Mouse (Mus musculus): Measurements from ENCODE around the gene 1700088E04Rik. TPM values are rescaled to one million over a fixed set of nuclear protein-coding genes. Genes with fewer than 3 reads are reported as not detected.

Gene 1700088E04Rik
- polyA plus RNA-seq, 1 experiment from 2014 or later, result 6.9 TPM

Other genes with a start within 250 kb of the 1700088E04Rik start
- gene Gm49510, start 241.6 kb downstream of the 1700088E04Rik start, polyA plus RNA-seq (2015; fragmentation: Nextera tagmentation; extraction: Ambion mirVana), result 0.32 and 0.46 TPM in 2 replicates
- 42.1 and 44.5 TPM in 2 replicates for gene Sh3bp1, start 241.5 kb downstream of the 1700088E04Rik start, polyA plus RNA-seq (2015; fragmentation: Nextera tagmentation; extraction: Ambion mirVana)
- 5.1 and 5.9 TPM in 2 replicates for gene Pdxp, start 227.3 kb downstream of the 1700088E04Rik start, polyA plus RNA-seq (2015; fragmentation: Nextera tagmentation; extraction: Ambion mirVana)
- 1,528 and 1,531 TPM in 2 replicates for gene Lgals1, start 214.5 kb downstream of the 1700088E04Rik start, polyA plus RNA-seq (2015; fragmentation: Nextera tagmentation; extraction: Ambion mirVana)
- 45.6 and 46.9 TPM in 2 replicates for gene Nol12, start 206.3 kb downstream of the 1700088E04Rik start, polyA plus RNA-seq (2015; fragmentation: Nextera tagmentation; extraction: Ambion mirVana)
- gene Triobp, start 193.5 kb downstream of the 1700088E04Rik start, polyA plus RNA-seq (2015; fragmentation: Nextera tagmentation; extraction: Ambion mirVana), result 54.2 and 63.6 TPM in 2 replicates
- 479 and 551 TPM in 2 replicates for gene H1f0, start 112.8 kb downstream of the 1700088E04Rik start, polyA plus RNA-seq (2015; fragmentation: Nextera tagmentation; extraction: Ambion mirVana)
- gene Galr3, start 99.4 kb downstream of the 1700088E04Rik start, polyA plus RNA-seq (2015; fragmentation: Nextera tagmentation; extraction: Ambion mirVana), result 0.26 and 0.43 TPM in 2 replicates
- 35.7 and 35.8 TPM in 2 replicates for gene Ankrd54, start 78.4 kb downstream of the 1700088E04Rik start, polyA plus RNA-seq (2015; fragmentation: Nextera tagmentation; extraction: Ambion mirVana)
- gene Eif3l, start 66.1 kb downstream of the 1700088E04Rik start, polyA plus RNA-seq (2015; fragmentation: Nextera tagmentation; extraction: Ambion mirVana), result 208 and 211 TPM in 2 replicates
- 10.4 and 11.2 TPM in 2 replicates for gene Micall1, start 32.4 kb downstream of the 1700088E04Rik start, polyA plus RNA-seq (2015; fragmentation: Nextera tagmentation; extraction: Ambion mirVana)
- 281 and 302 TPM in 2 replicates for gene Polr2f, start 244 bp downstream of the 1700088E04Rik start, polyA plus RNA-seq (2015; fragmentation: Nextera tagmentation; extraction: Ambion mirVana)
- 5.3 and 5.4 TPM in 2 replicates for gene Sox10, start 24.0 kb upstream of the 1700088E04Rik start, polyA plus RNA-seq (2015; fragmentation: Nextera tagmentation; extraction: Ambion mirVana)
- 55.0 and 58.7 TPM in 2 replicates for gene Pick1, start 87.9 kb upstream of the 1700088E04Rik start, polyA plus RNA-seq (2015; fragmentation: Nextera tagmentation; extraction: Ambion mirVana)
- gene Gm49486, start 88.1 kb upstream of the 1700088E04Rik start, polyA plus RNA-seq (2015; fragmentation: Nextera tagmentation; extraction: Ambion mirVana), result 0.23 and 0.55 TPM in 2 replicates
- gene Slc16a8, start 113.5 kb upstream of the 1700088E04Rik start, polyA plus RNA-seq (2015; fragmentation: Nextera tagmentation; extraction: Ambion mirVana), result 0.15 TPM in 1 of 2 replicates, not detected in the other
- gene Baiap2l2, start 144.3 kb upstream of the 1700088E04Rik start, polyA plus RNA-seq (2015; fragmentation: Nextera tagmentation; extraction: Ambion mirVana), result 7.1 and 7.3 TPM in 2 replicates
- 15.6 and 20.9 TPM in 2 replicates for gene Pla2g6, start 187.1 kb upstream of the 1700088E04Rik start, polyA plus RNA-seq (2015; fragmentation: Nextera tagmentation; extraction: Ambion mirVana)
- gene Maff, start 205.4 kb upstream of the 1700088E04Rik start, polyA plus RNA-seq (2015; fragmentation: Nextera tagmentation; extraction: Ambion mirVana), result 5.2 and 6.2 TPM in 2 replicates

Measured in stomach, embryonic 16.5 days (tissue).